Mouse (Mus musculus): ENCODE data around the gene Tmem174. TPM values are rescaled to one million over a fixed set of nuclear protein-coding genes. Genes with fewer than 3 reads are reported as not detected.

Tmem174 gene
- total and polyA plus RNA-seq, 2 experiments, result not detected

GRCm38 (mm10) chr13:98655346-98655745, 18.1 kb upstream of the Tmem174 start:
- H3K27me3 ChIP-seq (ENCODE audit: control insufficient read depth, insufficient read depth, low read length), result no peaks in the 10 kb centered on the region
- no peaks in the 10 kb centered on the region for H3K4me1 ChIP-seq (ENCODE audit: control insufficient read depth, insufficient read depth, low read length)
- no peak overlapping the region for H3K9ac ChIP-seq (ENCODE audit: low read depth, low read length)
- H3K4me3 ChIP-seq (ENCODE audit: insufficient read depth, low read depth, low read length), result no peak overlapping the region
- TF ChIP-seq CTCF (IDR thresholded peaks at IDR 0.05; ENCODE audit: low read depth, low read length), result no peak
- peak overlapping the region; percentile 40 for H3K27ac ChIP-seq (replicated peaks; ENCODE audit: insufficient read depth, low read depth, low read length)
- DNase-seq (ENCODE audit: extremely low read depth, low read depth, low spot score), result no peak
- H3K36me3 ChIP-seq (ENCODE audit: control insufficient read depth, insufficient read depth, low read length), result no peaks in the 10 kb centered on the region
- H3K79me2 ChIP-seq (ENCODE audit: control insufficient read depth, insufficient read depth, low read length), result no peaks in the 10 kb centered on the region
- WGBS, result 90% methylated on average over 4 of the region's 4 CpGs

GRCm38 (mm10) chr13:98654129-98654939, 17.1 kb upstream of the Tmem174 start:
- no peak for TF ChIP-seq POLR2A (IDR thresholded peaks at IDR 0.05; ENCODE audit: extremely low read depth, insufficient read depth, low read length)
- TF ChIP-seq CTCF (IDR thresholded peaks at IDR 0.05; ENCODE audit: low read depth, low read length), result no peak
- 0 out of 2 replicates have a peak overlapping the region, but pooled peaks have one; percentile 10 for H3K27ac ChIP-seq (replicated peaks; ENCODE audit: insufficient read depth, low read depth, low read length)
- no peaks in the 10 kb centered on the region for H3K27me3 ChIP-seq (ENCODE audit: control insufficient read depth, insufficient read depth, low read length)
- DNase-seq (ENCODE audit: extremely low read depth, low read depth, low spot score), result peak; percentile 49
- WGBS, result 87% methylated on average over 10 of the region's 10 CpGs
- H3K4me1 ChIP-seq (ENCODE audit: control insufficient read depth, insufficient read depth, low read length), result no peaks in the 10 kb centered on the region
- no peak overlapping the region for H3K4me3 ChIP-seq (ENCODE audit: insufficient read depth, low read depth, low read length)
- no peaks in the 10 kb centered on the region for H3K36me3 ChIP-seq (ENCODE audit: control insufficient read depth, insufficient read depth, low read length)
- H3K79me2 ChIP-seq (ENCODE audit: control insufficient read depth, insufficient read depth, low read length), result no peaks in the 10 kb centered on the region
- H3K9ac ChIP-seq (ENCODE audit: low read depth, low read length), result no peak overlapping the region

- Histone ChIP-seq H3K4me3 (ENCODE audit: insufficient read depth, low read depth, low read length) (no peak overlapping the region), H3K4me1 (ENCODE audit: control insufficient read depth, insufficient read depth, low read length) (no peaks in the 10 kb centered on the region), H3K27me3 (ENCODE audit: control insufficient read depth, insufficient read depth, low read length) (no peaks in the 10 kb centered on the region), H3K27ac (replicated peaks; ENCODE audit: insufficient read depth, low read depth, low read length) (no peak overlapping the region), H3K36me3 (ENCODE audit: control insufficient read depth, insufficient read depth, low read length) (no peaks in the 10 kb centered on the region), H3K79me2 (ENCODE audit: control insufficient read depth, insufficient read depth, low read length) (no peaks in the 10 kb centered on the region), H3K9ac (ENCODE audit: low read depth, low read length) (no peak overlapping the region)
- no peak for DNase-seq (ENCODE audit: extremely low read depth, low read depth, low spot score)
- 41% methylated on average over 2 of the region's 2 CpGs for whole genome bisulfite sequencing
- no peak for TF ChIP-seq POLR2A (IDR thresholded peaks at IDR 0.05; ENCODE audit: extremely low read depth, insufficient read depth, low read length)
- no peak for TF ChIP-seq CTCF (IDR thresholded peaks at IDR 0.05; ENCODE audit: low read depth, low read length)
Measured at GRCm38 (mm10) chr13:98652194-98652593, 15.0 kb upstream of the Tmem174 start.

- H3K9ac ChIP-seq (ENCODE audit: low read depth, low read length), result no peak overlapping the region
- H3K4me1 ChIP-seq (ENCODE audit: control insufficient read depth, insufficient read depth, low read length), result no peaks in the 10 kb centered on the region
Measured at GRCm38 (mm10) chr13:98651228-98651977, 14.2 kb upstream of the Tmem174 start.

GRCm38 (mm10) chr13:98647775-98648568, 10.8 kb upstream of the Tmem174 start:
- WGBS, result 88% methylated on average over 22 of the region's 22 CpGs
- no peak for DNase-seq (ENCODE audit: extremely low read depth, low read depth, low spot score)

More at GRCm38 (mm10) chr13:98651228-98651977, 14.2 kb upstream of the Tmem174 start:
- no peak overlapping the region for H3K4me3 ChIP-seq (ENCODE audit: insufficient read depth, low read depth, low read length)
- no peak overlapping the region for H3K27ac ChIP-seq (replicated peaks; ENCODE audit: insufficient read depth, low read depth, low read length)
- DNase-seq (ENCODE audit: extremely low read depth, low read depth, low spot score), result no peak
- no peaks in the 10 kb centered on the region for H3K79me2 ChIP-seq (ENCODE audit: control insufficient read depth, insufficient read depth, low read length)
- H3K36me3 ChIP-seq (ENCODE audit: control insufficient read depth, insufficient read depth, low read length), result no peaks in the 10 kb centered on the region
- WGBS, result 73% methylated on average over 17 of the region's 17 CpGs
- no peaks in the 10 kb centered on the region for H3K27me3 ChIP-seq (ENCODE audit: control insufficient read depth, insufficient read depth, low read length)
- TF ChIP-seq POLR2A (IDR thresholded peaks at IDR 0.05; ENCODE audit: extremely low read depth, insufficient read depth, low read length) (no peak), CTCF (IDR thresholded peaks at IDR 0.05; ENCODE audit: low read depth, low read length) (no peak)

More at GRCm38 (mm10) chr13:98647775-98648568, 10.8 kb upstream of the Tmem174 start:
- Histone ChIP-seq H3K36me3 (ENCODE audit: control insufficient read depth, insufficient read depth, low read length) (no peaks in the 10 kb centered on the region), H3K27ac (replicated peaks; ENCODE audit: insufficient read depth, low read depth, low read length) (no peak overlapping the region), H3K79me2 (ENCODE audit: control insufficient read depth, insufficient read depth, low read length) (no peaks in the 10 kb centered on the region), H3K27me3 (ENCODE audit: control insufficient read depth, insufficient read depth, low read length) (no peaks in the 10 kb centered on the region), H3K4me3 (ENCODE audit: insufficient read depth, low read depth, low read length) (no peak overlapping the region), H3K4me1 (ENCODE audit: control insufficient read depth, insufficient read depth, low read length) (no peaks in the 10 kb centered on the region), H3K9ac (ENCODE audit: low read depth, low read length) (no peak overlapping the region)
- TF ChIP-seq CTCF (IDR thresholded peaks at IDR 0.05; ENCODE audit: low read depth, low read length), result no peak
- no peak for TF ChIP-seq POLR2A (IDR thresholded peaks at IDR 0.05; ENCODE audit: extremely low read depth, insufficient read depth, low read length)
